Mouse (Mus musculus) MEL (cell line): Measurements from ENCODE around the gene Gm29797. TPM values are rescaled to one million over a fixed set of nuclear protein-coding genes. Genes with fewer than 3 reads are reported as not detected.

ENCODE experiments used
- DNase-seq: peaks from one replicate; pipeline ENCODE4 v3.0.0; 2011; ENCODE audit warnings: low read depth, low spot score
- H3K27ac ChIP-seq: 2 replicates; pipeline ENCODE4 v1.5.1; 2012; ENCODE audit warnings: low read depth, mild to moderate bottlenecking, control low read depth, low read length, moderate library complexity; ENCODE audit not compliant: control insufficient read depth
- H3K27me3 ChIP-seq, 2 experiments: fragments of 150-350 bp in 1 of 2; sonication (generic) in 1 of 2; 2 replicates each; pipeline ENCODE4 v1.6.1; 2012; ENCODE audit warnings: low read length in 2 of 2, mild to moderate bottlenecking in 2 of 2, improper control_type of control experiment in 1 of 2, moderate library complexity in 1 of 2; ENCODE audit not compliant: insufficient read depth in 2 of 2, control insufficient read depth in 1 of 2
- H3K36me3 ChIP-seq, 2 experiments: 2 replicates each; pipeline ENCODE4 v1.6.1; 2012 to 2014; ENCODE audit warnings: low read length in 2 of 2, improper control_type of control experiment in 1 of 2, inconsistent platforms in 1 of 2, mild to moderate bottlenecking in 1 of 2; ENCODE audit not compliant: insufficient read depth in 2 of 2, control insufficient read depth in 1 of 2
- H3K4me1 ChIP-seq, 2 experiments: fragments of 150-350 bp in 1 of 2; sonication (generic) in 1 of 2; 2 replicates each; pipeline ENCODE4 v1.6.1; 2012; ENCODE audit warnings: low read length in 2 of 2, improper control_type of control experiment in 1 of 2, mild to moderate bottlenecking in 1 of 2; ENCODE audit not compliant: insufficient read depth in 2 of 2, control insufficient read depth in 1 of 2
- H3K4me3 ChIP-seq, 2 experiments: fragments of 150-350 bp in 1 of 2; sonication (generic) in 1 of 2; 2 replicates each; pipeline ENCODE4 v1.5.1; 2012; ENCODE audit warnings: low read depth in 2 of 2, low read length in 2 of 2, mild to moderate bottlenecking in 2 of 2, moderate library complexity in 2 of 2, control low read depth in 1 of 2, improper control_type of control experiment in 1 of 2; ENCODE audit not compliant: control insufficient read depth in 1 of 2, insufficient read depth in 1 of 2
- H3K79me2 ChIP-seq: 2 replicates; pipeline ENCODE4 v1.6.1; 2012; ENCODE audit warnings: mild to moderate bottlenecking, low read length, moderate library complexity; ENCODE audit not compliant: control insufficient read depth, poor library complexity, insufficient read depth
- H3K9ac ChIP-seq: 2 replicates; pipeline ENCODE4 v1.6.1; 2012; ENCODE audit warnings: low read depth, mild to moderate bottlenecking, control low read depth, low read length, moderate library complexity; ENCODE audit not compliant: control insufficient read depth, poor library complexity, severe bottlenecking
- H3K9me3 ChIP-seq: fragments of 150-350 bp; sonication (generic); replicated peaks from 2 replicates; pipeline ENCODE4 v1.6.1; 2012; ENCODE audit warnings: mild to moderate bottlenecking, low read length, improper control_type of control experiment, moderate library complexity; ENCODE audit not compliant: insufficient read depth
- CHD1 ChIP-seq: IDR thresholded peaks from 2 replicates; pipeline ENCODE4 v1.6.1; 2012; ENCODE audit warnings: low read depth, mild to moderate bottlenecking, inconsistent platforms, low read length, improper control_type of control experiment
- CHD2 ChIP-seq: IDR thresholded peaks from 2 replicates; pipeline ENCODE4 v1.6.1; 2011; ENCODE audit warnings: low read length, improper control_type of control experiment
- CTCF ChIP-seq, 3 experiments: IDR thresholded peaks in 2 of 3; conservative IDR thresholded peaks in 1 of 3; 2 replicates each; pipeline ENCODE4 v1.5.1; 2011 to 2012; ENCODE audit warnings: low read length in 3 of 3, low read depth in 2 of 3, mild to moderate bottlenecking in 2 of 3, improper control_type of control experiment in 1 of 3, inconsistent platforms in 1 of 3, mixed read lengths in 1 of 3, moderate library complexity in 1 of 3; ENCODE audit not compliant: control insufficient read depth in 1 of 3, insufficient read depth in 1 of 3, poor library complexity in 1 of 3, severe bottlenecking in 1 of 3
- E2F4 ChIP-seq: IDR thresholded peaks from 2 replicates; pipeline ENCODE4 v1.6.1; 2011; ENCODE audit warnings: low read depth, low read length, improper control_type of control experiment, borderline replicate concordance
- ELF1 ChIP-seq: IDR thresholded peaks from 2 replicates; pipeline ENCODE4 v1.6.1; 2014; ENCODE audit warnings: low read depth, mild to moderate bottlenecking, inconsistent platforms, low read length, improper control_type of control experiment, moderate library complexity
- ETS1 ChIP-seq: IDR thresholded peaks from 2 replicates; pipeline ENCODE4 v1.6.1; 2012; ENCODE audit warnings: low read depth, mild to moderate bottlenecking, inconsistent platforms, low read length, improper control_type of control experiment, moderate library complexity
- GABPA ChIP-seq: IDR thresholded peaks from 2 replicates; pipeline ENCODE4 v1.6.1; 2012; ENCODE audit warnings: low read depth, mild to moderate bottlenecking, inconsistent platforms, low read length, improper control_type of control experiment, moderate library complexity
- GATA1 ChIP-seq: IDR thresholded peaks from 2 replicates; pipeline ENCODE4 v1.6.1; 2011; ENCODE audit warnings: low read depth, low read length, improper control_type of control experiment
- JUND ChIP-seq: IDR thresholded peaks from 2 replicates; pipeline ENCODE4 v1.6.1; 2011; ENCODE audit warnings: low read depth, mild to moderate bottlenecking, improper control_type of control experiment, low read length
- MAFK ChIP-seq: IDR thresholded peaks from 2 replicates; pipeline ENCODE4 v1.6.1; 2011; ENCODE audit warnings: low read depth, mild to moderate bottlenecking, low read length, improper control_type of control experiment, borderline replicate concordance
- MAX ChIP-seq: IDR thresholded peaks from 2 replicates; pipeline ENCODE4 v1.6.1; 2011; ENCODE audit warnings: low read length, improper control_type of control experiment
- MEF2A ChIP-seq: IDR thresholded peaks from 2 replicates; pipeline ENCODE4 v1.6.1; 2014; ENCODE audit warnings: low read depth, mild to moderate bottlenecking, inconsistent platforms, low read length, improper control_type of control experiment; ENCODE audit not compliant: poor library complexity, insufficient replicate concordance, severe bottlenecking; ENCODE audit errors: extremely low read depth
- MYB ChIP-seq: IDR thresholded peaks from 2 replicates; pipeline ENCODE4 v1.6.1; 2011; ENCODE audit warnings: mild to moderate bottlenecking, low read depth, low read length, improper control_type of control experiment
- MYC ChIP-seq: IDR thresholded peaks from 2 replicates; pipeline ENCODE4 v1.6.1; 2011; ENCODE audit warnings: low read depth, mild to moderate bottlenecking, low read length, improper control_type of control experiment, moderate library complexity
- POLR2A ChIP-seq, 2 experiments: IDR thresholded peaks; 2 replicates each; pipeline ENCODE4 v1.6.1; 2011 to 2012; ENCODE audit warnings: low read length in 2 of 2, mild to moderate bottlenecking in 2 of 2, control low read depth in 1 of 2, improper control_type of control experiment in 1 of 2, low read depth in 1 of 2, moderate library complexity in 1 of 2; ENCODE audit not compliant: control insufficient read depth in 1 of 2, insufficient read depth in 1 of 2, poor library complexity in 1 of 2
- POLR2AphosphoS2 ChIP-seq: IDR thresholded peaks from 2 replicates; pipeline ENCODE4 v1.6.1; 2011; ENCODE audit warnings: low read length, improper control_type of control experiment
- POLR2AphosphoS5 ChIP-seq: IDR thresholded peaks from 2 replicates; pipeline ENCODE4 v1.6.1; 2012; ENCODE audit warnings: low read depth, borderline replicate concordance, mild to moderate bottlenecking, inconsistent platforms, low read length, moderate library complexity, mixed read lengths
- RAD21 ChIP-seq: IDR thresholded peaks from 2 replicates; pipeline ENCODE4 v1.6.1; 2011; ENCODE audit warnings: mild to moderate bottlenecking, low read depth, low read length, improper control_type of control experiment
- RCOR1 ChIP-seq: IDR thresholded peaks from 2 replicates; pipeline ENCODE4 v1.6.1; 2012; ENCODE audit warnings: low read depth, mild to moderate bottlenecking, inconsistent platforms, low read length, improper control_type of control experiment
- SMC3 ChIP-seq: IDR thresholded peaks from 2 replicates; pipeline ENCODE4 v1.6.1; 2011; ENCODE audit warnings: low read depth, low read length, improper control_type of control experiment
- TCF12 ChIP-seq: IDR thresholded peaks from 2 replicates; pipeline ENCODE4 v1.6.1; 2014; ENCODE audit warnings: low read depth, mild to moderate bottlenecking, inconsistent platforms, low read length, improper control_type of control experiment, moderate library complexity
- UBTF ChIP-seq: IDR thresholded peaks from 2 replicates; pipeline ENCODE4 v1.6.1; 2012; ENCODE audit warnings: low read depth, mild to moderate bottlenecking, inconsistent platforms, low read length, improper control_type of control experiment, moderate library complexity, borderline replicate concordance; ENCODE audit not compliant: insufficient read depth
- ZC3H11A ChIP-seq: IDR thresholded peaks from 2 replicates; pipeline ENCODE4 v1.6.1; 2012; ENCODE audit warnings: low read depth, mild to moderate bottlenecking, inconsistent platforms, low read length, improper control_type of control experiment
- ZKSCAN1 ChIP-seq: IDR thresholded peaks from 2 replicates; pipeline ENCODE4 v1.6.1; 2012; ENCODE audit warnings: low read depth, mild to moderate bottlenecking, inconsistent platforms, low read length, improper control_type of control experiment, moderate library complexity
- ZMIZ1 ChIP-seq: IDR thresholded peaks from 2 replicates; pipeline ENCODE4 v1.6.1; 2012; ENCODE audit warnings: low read depth, mild to moderate bottlenecking, inconsistent platforms, low read length, improper control_type of control experiment, moderate library complexity
- ZNF384 ChIP-seq: IDR thresholded peaks from 2 replicates; pipeline ENCODE4 v1.6.1; 2012; ENCODE audit warnings: low read depth, mild to moderate bottlenecking, inconsistent platforms, low read length, improper control_type of control experiment
- polyA plus RNA-seq, 2 experiments: library from polyadenylated mRNA; stranded (reverse) in 1 of 2; unstranded in 1 of 2; fragments of >175 nt in 1 of 2; fragments of >200 nt in 1 of 2; gene quantifications; 2 replicates each; pipeline versions ENCODE4 v1.2.1 to v1.2.4; 2012; ENCODE audit warnings: low replicate concordance in 2 of 2, low read depth in 1 of 2; ENCODE audit not compliant: insufficient read length in 2 of 2, insufficient read depth in 1 of 2, missing spikeins in 1 of 2
- total RNA-seq: library from RNA; depleted of rRNA; stranded (reverse); fragments of 300-350 nt; gene quantifications from 2 replicates; pipeline ENCODE4 v1.2.3, GENCODE M21; 2012

Gene Gm29797
- total and polyA plus RNA-seq, 3 experiments, result not detected

DNA sequence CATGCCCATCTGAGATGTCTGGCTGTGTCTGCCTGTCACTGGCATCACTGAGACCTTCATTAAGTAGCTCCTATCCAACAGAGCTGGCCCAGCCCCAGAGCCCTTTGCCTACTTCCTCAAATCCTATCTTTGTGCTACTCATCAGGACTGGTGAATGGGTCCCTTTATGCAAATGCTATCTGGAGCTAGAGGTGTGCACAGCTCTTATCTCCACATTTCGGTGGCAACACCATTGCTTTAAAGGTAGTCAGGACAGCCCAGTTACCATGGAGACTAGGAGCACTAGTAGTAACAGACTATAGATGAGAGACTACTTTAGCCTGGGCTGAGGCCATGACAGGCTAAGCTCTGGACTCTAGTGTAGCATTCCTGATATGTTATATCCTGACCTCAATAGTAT lies 27.9 kb downstream of the Gm29797 start (continued):
- TF ChIP-seq ZNF384 (no peak), TCF12 (peak; percentile 80)

- Histone ChIP-seq H3K27me3 (no peaks in the 10 kb centered on the region), H3K27ac (no peak overlapping the region), H3K9ac (no peak overlapping the region), H3K36me3 (peaks cover 0 to 23% of the 10 kb centered on the region in 2 experiments; a peak in 2 of 4 replicates), H3K4me3 (no peak overlapping the region), H3K9me3 (no peaks in the 10 kb centered on the region), H3K79me2 (peaks cover 4% of the 10 kb centered on the region), H3K4me1 (peaks cover 6 to 20% of the 10 kb centered on the region in 2 experiments)
- DNase-seq, result no peak
- TF ChIP-seq ZMIZ1 (no peak), CHD2 (no peak), ZC3H11A (no peak), SMC3 (no peak), MEF2A (no peak), MYB (no peak), ZNF384 (no peak), POLR2AphosphoS2 (no peak), MAFK (no peak), ELF1 (no peak), JUND (no peak), TCF12 (no peak), GATA1 (no peak), POLR2AphosphoS5 (no peak), CTCF (IDR thresholded peaks at IDR 0.05 in 2 of 3, conservative IDR thresholded peaks at IDR 0.05 in 1 of 3; ENCODE audit: control insufficient read depth in 1 of 3, insufficient read depth in 1 of 3, low read depth in 2 of 3, low read length in 3 of 3, poor library complexity in 1 of 3, severe bottlenecking in 1 of 3) (no peak), RAD21 (no peak), CHD1 (no peak), RCOR1 (no peak), MAX (no peak)
Observed at GRCm38 (mm10) chr2:181685686-181686085, 28.9 kb downstream of the Gm29797 start.

DNA sequence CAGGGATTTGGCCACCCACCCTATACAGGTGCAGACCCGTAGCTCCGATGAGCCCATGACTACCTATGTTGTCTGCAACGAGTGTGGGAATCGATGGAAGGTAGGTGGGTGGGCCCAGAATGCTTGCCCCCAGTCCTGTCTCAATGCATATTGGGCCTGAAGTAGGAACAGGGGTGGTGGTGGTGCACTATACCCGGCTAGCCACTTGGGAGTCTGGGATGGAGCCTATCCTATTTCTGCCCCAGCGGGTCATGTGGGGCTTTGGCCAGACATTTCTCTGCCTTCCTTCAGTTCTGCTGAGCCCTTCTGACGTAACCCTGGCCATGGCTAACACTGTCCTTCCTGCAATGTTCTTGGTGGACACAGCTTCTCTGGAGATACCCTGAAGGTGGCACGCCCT lies 30.8 kb downstream of the Gm29797 start:
- Histone ChIP-seq H3K9ac (no peak overlapping the region), H3K9me3 (no peaks in the 10 kb centered on the region), H3K27ac (no peak overlapping the region), H3K79me2 (peaks cover 14% of the 10 kb centered on the region), H3K4me1 (peaks cover 6 to 37% of the 10 kb centered on the region in 2 experiments), H3K4me3 (no peak overlapping the region), H3K36me3 (peaks cover 0 to 38% of the 10 kb centered on the region in 2 experiments; a peak in 2 of 4 replicates), H3K27me3 (no peaks in the 10 kb centered on the region)
- TF ChIP-seq ZKSCAN1, result no peak
- TF ChIP-seq POLR2A (IDR thresholded peaks at IDR 0.05; ENCODE audit: control insufficient read depth in 1 of 2, insufficient read depth in 1 of 2, low read depth in 1 of 2, low read length in 2 of 2, poor library complexity in 1 of 2), result no peak
- TF ChIP-seq E2F4, result no peak
- TF ChIP-seq ZC3H11A, result no peak
- no peak for TF ChIP-seq MYC
- no peak for TF ChIP-seq MEF2A
- TF ChIP-seq GATA1, result no peak
- no peak for TF ChIP-seq JUND
- no peak for TF ChIP-seq UBTF
- no peak for TF ChIP-seq ELF1
- no peak for TF ChIP-seq GABPA
- no peak for TF ChIP-seq CTCF (IDR thresholded peaks at IDR 0.05 in 2 of 3, conservative IDR thresholded peaks at IDR 0.05 in 1 of 3; ENCODE audit: control insufficient read depth in 1 of 3, insufficient read depth in 1 of 3, low read depth in 2 of 3, low read length in 3 of 3, poor library complexity in 1 of 3, severe bottlenecking in 1 of 3)
- TF ChIP-seq ETS1, result no peak
- DNase-seq, result no peak
